Mouse (Mus musculus): ENCODE measurements at regions not wholly inside any gene's neighbourhood (a gene's known extent, or its start where the extent isn't known, plus 50 kb on each side); places are given as distances from the start of the nearest gene placed in this dataset.

DNA sequence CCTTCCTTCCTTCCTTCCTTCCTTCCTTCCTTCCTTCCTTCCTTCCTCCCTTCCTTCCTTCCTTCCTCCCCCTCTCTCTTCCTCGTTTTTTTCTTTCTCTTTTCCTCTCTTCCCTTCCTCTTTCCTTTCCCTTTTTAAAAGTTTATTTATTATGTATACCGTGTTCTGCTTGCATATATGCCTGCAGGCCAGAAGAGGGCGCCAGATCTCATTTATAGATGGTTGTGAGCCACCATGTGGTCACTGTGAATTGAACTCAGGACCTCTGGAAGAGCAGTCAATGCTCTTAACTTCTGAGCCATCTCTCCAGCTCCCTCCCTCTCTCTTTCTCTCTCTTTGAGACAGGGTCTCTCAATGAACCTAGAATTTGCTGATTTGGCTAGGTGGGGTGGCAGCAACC lies 157.2 kb upstream of the Mphosph6 start:
- Histone ChIP-seq H3K4me3 (no peak overlapping the region), H3K4me2 (no peak overlapping the region), H3K9me3 (no peaks in the 10 kb centered on the region), H3K27me3 (no peaks in the 10 kb centered on the region), H3K9ac (no peak overlapping the region), H3K4me1 (no peaks in the 10 kb centered on the region), H3K27ac (no peak overlapping the region), H3K36me3 (no peaks in the 10 kb centered on the region)
- WGBS: 35% methylated on average over 3 of the region's 3 CpGs
- ATAC-seq (ENCODE audit: borderline replicate concordance, extremely low read depth, low FRiP score, low TSS enrichment): no peak

DNA sequence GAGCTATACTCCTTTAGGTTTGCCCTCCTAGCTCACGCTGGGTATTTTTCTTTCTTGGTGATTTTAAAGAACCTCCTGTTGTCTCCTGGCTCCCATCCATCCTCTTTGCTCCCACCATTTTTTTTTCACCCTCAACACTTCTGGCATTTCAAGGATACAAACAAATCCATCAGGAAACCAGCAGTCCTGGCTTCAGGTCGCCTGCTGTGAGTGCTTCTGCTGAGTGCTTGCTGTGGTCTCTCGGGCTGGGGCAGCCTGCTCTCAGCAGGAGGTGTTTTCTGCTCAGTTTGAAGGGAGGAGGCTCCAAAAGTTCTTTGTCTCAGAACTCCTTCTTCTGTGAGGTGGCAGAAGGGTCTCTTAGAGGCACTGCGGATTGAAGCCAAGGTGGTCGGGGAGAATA lies 149.9 kb upstream of the Mphosph6 start:
- H3K4me3 ChIP-seq: no peak overlapping the region
- no peak for ATAC-seq (ENCODE audit: borderline replicate concordance, extremely low read depth, low FRiP score, low TSS enrichment)
- H3K36me3 ChIP-seq: no peaks in the 10 kb centered on the region
- WGBS: 21% methylated on average over 5 of the region's 5 CpGs
- H3K27me3 ChIP-seq: no peaks in the 10 kb centered on the region; the same call in 1 of the 2 replicates
- H3K9ac ChIP-seq: no peak overlapping the region
- no peak overlapping the region for H3K27ac ChIP-seq
- H3K4me1 ChIP-seq: no peaks in the 10 kb centered on the region
- no peaks in the 10 kb centered on the region for H3K9me3 ChIP-seq
- H3K4me2 ChIP-seq: no peak overlapping the region

DNA sequence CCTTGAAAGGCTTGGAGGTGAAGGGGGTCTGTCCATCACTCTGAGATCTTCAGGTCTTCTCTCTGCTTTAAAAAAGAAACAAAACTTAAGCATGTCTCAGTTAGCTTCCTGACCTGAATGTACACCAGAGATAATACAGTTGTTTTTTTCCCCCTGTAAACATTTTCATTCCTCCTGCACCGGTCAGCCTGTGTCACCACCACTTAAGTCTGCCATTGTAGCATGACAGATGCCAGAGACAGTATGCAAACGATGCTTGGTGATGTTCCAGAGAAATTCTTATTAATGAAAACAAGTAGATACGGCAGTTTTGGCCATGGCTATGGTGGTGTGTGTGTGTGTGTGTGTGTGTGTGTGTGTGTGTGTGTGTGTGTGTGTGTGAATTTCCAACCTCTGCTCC lies 144.8 kb upstream of the Mphosph6 start:
- WGBS: 49% methylated on average over 3 of the region's 3 CpGs
- H3K9ac ChIP-seq: no peak overlapping the region
- ATAC-seq (ENCODE audit: borderline replicate concordance, extremely low read depth, low FRiP score, low TSS enrichment): no peak

DNA sequence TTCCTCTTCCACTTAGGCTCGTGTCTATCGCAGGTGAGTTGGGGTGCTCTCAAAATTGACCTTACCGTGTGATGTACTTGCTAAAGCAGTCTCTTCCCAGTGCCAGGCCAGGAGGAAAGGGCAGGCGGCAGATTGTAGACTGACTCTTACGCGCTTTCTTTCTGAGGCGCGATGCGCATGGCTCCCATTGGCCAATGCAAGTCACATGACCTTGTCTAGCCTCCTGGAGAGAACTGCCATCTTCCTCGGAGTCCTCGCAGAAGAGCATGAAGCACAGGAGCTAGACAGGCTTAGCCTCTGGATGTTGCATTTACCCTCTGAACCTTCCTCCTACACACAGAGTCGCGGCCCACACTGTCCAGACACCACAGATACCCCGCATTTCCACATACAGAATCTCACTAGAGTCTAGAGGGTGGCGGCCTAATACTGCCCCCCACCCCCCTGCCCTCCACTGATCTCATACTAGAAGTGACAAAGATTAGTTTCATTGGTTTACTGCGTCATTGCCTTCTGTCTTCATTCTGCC lies 132.9 kb upstream of the Mphosph6 start:
- WGBS: 90% methylated on average over 16 of the region's 16 CpGs
- Histone ChIP-seq H3K27me3 (peaks cover 8% of the 10 kb centered on the region; the same call in 1 of the 2 replicates), H3K4me1 (no peaks in the 10 kb centered on the region), H3K4me3 (no peak overlapping the region), H3K9ac (no peak overlapping the region), H3K36me3 (no peaks in the 10 kb centered on the region), H3K4me2 (no peak overlapping the region), H3K27ac (no peak overlapping the region), H3K9me3 (no peaks in the 10 kb centered on the region)
- ATAC-seq (ENCODE audit: borderline replicate concordance, extremely low read depth, low FRiP score, low TSS enrichment): peak; percentile 68

More for the DNA sequence above, 144.8 kb upstream of the Mphosph6 start:
- Histone ChIP-seq H3K4me1 (no peaks in the 10 kb centered on the region), H3K4me3 (no peak overlapping the region), H3K27me3 (no peaks in the 10 kb centered on the region), H3K36me3 (no peaks in the 10 kb centered on the region), H3K4me2 (no peak overlapping the region), H3K9me3 (no peaks in the 10 kb centered on the region), H3K27ac (no peak overlapping the region)

DNA sequence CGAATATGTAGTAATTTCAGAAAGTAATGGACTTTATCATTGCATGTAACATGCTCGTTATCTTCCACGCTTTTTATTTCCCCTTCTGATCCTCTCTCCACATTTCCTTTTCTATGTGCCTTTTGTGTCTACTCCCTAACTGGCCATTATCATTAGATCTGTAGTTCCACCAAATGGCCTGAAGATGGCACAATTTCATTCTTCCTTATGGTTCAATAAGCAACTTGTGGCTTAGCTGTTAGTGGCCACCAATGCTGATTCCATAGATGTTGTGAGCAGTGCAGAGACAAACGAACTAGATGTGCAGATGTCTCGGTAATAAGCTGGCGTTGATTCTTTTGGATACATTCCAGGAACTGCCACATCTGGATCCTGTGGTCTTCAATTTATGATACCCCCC lies 128.9 kb upstream of the Mphosph6 start:
- ATAC-seq (ENCODE audit: borderline replicate concordance, extremely low read depth, low FRiP score, low TSS enrichment): no peak
- WGBS: 46% methylated on average over 6 of the region's 6 CpGs
- H3K27me3 ChIP-seq: no peaks in the 10 kb centered on the region
- H3K4me2 ChIP-seq: no peak overlapping the region
- H3K4me1 ChIP-seq: no peaks in the 10 kb centered on the region
- H3K9ac ChIP-seq: no peak overlapping the region
- no peaks in the 10 kb centered on the region for H3K36me3 ChIP-seq
- H3K27ac ChIP-seq: no peak overlapping the region
- H3K4me3 ChIP-seq: no peak overlapping the region
- no peaks in the 10 kb centered on the region for H3K9me3 ChIP-seq

DNA sequence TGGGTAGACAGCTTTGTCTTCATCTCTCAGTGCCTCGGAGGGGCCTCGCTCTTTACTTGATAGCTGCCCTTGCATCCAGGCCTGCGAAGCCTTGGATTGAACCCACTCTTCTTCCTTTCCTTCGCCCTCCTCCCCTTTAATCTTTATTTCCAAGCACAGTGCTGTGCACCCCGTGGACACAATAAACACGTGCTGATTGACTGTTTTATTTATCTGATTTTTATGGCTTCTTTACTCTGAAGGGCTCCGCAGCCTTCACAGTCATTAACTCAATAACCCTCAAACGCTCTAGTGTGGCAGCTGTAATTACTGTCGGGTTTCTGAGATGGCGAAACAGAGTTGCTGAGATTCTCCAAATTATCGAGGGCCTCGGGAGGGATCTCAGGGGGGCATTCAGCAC lies 127.9 kb upstream of the Mphosph6 start:
- 68% methylated on average over 12 of the region's 12 CpGs for WGBS
- Histone ChIP-seq H3K4me3 (no peak overlapping the region), H3K27ac (no peak overlapping the region), H3K4me2 (no peak overlapping the region), H3K9me3 (no peaks in the 10 kb centered on the region), H3K9ac (no peak overlapping the region), H3K27me3 (no peaks in the 10 kb centered on the region), H3K36me3 (no peaks in the 10 kb centered on the region), H3K4me1 (no peaks in the 10 kb centered on the region)
- ATAC-seq (ENCODE audit: borderline replicate concordance, extremely low read depth, low FRiP score, low TSS enrichment): no peak

DNA sequence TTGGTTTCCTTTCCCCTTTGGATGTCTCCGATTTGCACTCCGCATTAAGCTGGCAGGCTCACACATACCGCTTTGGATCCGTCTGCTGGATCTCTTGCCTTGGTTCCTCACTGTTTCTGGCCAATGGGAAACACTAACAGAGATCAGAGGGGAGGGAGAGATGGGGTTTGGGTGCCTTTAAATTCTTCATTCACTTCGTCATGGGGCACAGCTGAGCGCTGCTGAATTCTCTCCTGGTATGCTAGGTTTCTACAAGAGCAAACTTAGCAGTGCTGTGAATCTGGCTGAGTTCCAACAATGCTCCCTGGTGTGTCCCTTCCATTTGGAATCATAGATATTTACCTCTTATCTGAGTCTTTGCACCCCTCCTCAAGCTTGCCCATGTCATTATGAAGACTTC lies 121.6 kb upstream of the Mphosph6 start:
- H3K27me3 ChIP-seq: no peaks in the 10 kb centered on the region
- no peak for ATAC-seq (ENCODE audit: borderline replicate concordance, extremely low read depth, low FRiP score, low TSS enrichment)
- H3K4me3 ChIP-seq: no peak overlapping the region
- H3K36me3 ChIP-seq: no peaks in the 10 kb centered on the region
- no peak overlapping the region for H3K27ac ChIP-seq
- H3K9me3 ChIP-seq: no peaks in the 10 kb centered on the region
- H3K9ac ChIP-seq: no peak overlapping the region
- WGBS: 56% methylated on average over 6 of the region's 6 CpGs
- no peaks in the 10 kb centered on the region for H3K4me1 ChIP-seq
- no peak overlapping the region for H3K4me2 ChIP-seq

DNA sequence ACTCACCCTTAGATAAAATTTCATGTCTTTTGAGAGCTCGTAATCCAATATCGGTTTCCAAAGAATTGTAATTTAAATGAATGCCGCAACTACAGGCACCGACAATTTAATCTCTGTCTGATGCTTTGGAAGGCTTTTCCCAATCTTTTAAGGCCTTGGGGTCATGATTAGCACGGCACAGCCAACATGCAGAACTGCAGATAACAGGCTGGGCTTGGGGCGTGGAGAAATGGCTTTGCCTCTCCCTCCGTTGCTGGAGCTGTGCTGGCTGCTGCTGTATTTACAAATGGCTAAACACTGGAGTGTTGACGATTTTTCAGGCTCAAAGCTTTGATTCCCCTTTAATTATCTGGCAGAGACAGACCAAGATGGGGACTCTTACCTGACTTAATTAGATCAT lies 101.3 kb upstream of the Mphosph6 start:
- no peak overlapping the region for H3K4me2 ChIP-seq
- H3K36me3 ChIP-seq: no peaks in the 10 kb centered on the region
- ATAC-seq (ENCODE audit: borderline replicate concordance, extremely low read depth, low FRiP score, low TSS enrichment): no peak
- H3K4me1 ChIP-seq: no peaks in the 10 kb centered on the region
- WGBS: 54% methylated on average over 8 of the region's 8 CpGs
- H3K27me3 ChIP-seq: no peaks in the 10 kb centered on the region
- no peaks in the 10 kb centered on the region for H3K9me3 ChIP-seq
- no peak overlapping the region for H3K9ac ChIP-seq
- H3K27ac ChIP-seq: no peak overlapping the region
- no peak overlapping the region for H3K4me3 ChIP-seq

DNA sequence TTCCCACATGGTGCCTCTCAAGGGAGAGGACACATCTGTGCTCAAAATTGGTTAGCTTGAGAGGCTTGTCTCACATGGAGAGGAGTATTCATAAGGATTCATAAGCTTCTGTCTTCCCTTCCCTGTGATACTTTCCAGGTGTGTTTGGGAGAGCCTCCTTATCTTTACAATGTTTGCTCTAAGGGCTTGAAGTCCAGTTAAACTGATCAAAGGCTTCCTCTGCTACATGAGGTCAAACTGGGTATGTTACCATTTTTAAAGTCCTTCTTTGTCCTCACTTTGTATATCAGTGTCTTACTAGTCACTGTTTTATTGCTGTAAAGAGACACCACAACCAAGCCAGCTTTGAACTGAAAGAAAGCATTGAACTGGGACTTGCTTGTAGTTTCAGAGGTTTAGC lies 98.1 kb upstream of the Mphosph6 start:
- Histone ChIP-seq H3K9me3 (no peaks in the 10 kb centered on the region), H3K27ac (no peak overlapping the region), H3K4me2 (no peak overlapping the region), H3K4me1 (no peaks in the 10 kb centered on the region), H3K4me3 (no peak overlapping the region), H3K27me3 (no peaks in the 10 kb centered on the region), H3K9ac (no peak overlapping the region), H3K36me3 (no peaks in the 10 kb centered on the region)
- ATAC-seq (ENCODE audit: borderline replicate concordance, extremely low read depth, low FRiP score, low TSS enrichment): no peak

DNA sequence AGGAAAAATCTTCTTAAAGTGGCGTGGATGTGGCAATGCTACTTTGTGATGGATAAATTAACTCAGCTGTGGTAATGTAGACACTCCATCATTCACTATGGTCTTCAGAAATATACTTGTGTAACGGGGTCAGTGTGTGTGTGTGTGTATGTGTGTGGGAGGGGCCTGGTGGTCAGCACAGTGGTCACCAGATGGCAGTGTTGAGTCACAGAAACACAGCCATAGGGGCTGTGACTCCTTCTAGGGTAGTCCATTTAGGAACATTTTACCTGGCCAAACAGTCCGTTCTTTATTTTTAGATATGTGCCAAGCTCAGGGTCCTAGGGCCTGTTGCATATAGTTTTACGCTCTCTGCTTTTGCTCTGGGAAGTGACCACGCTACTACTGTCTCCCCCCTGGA lies 96.3 kb upstream of the Mphosph6 start:
- Histone ChIP-seq H3K9ac (no peak overlapping the region), H3K4me1 (no peaks in the 10 kb centered on the region), H3K4me2 (no peak overlapping the region), H3K36me3 (no peaks in the 10 kb centered on the region), H3K9me3 (no peaks in the 10 kb centered on the region), H3K4me3 (no peak overlapping the region), H3K27me3 (no peaks in the 10 kb centered on the region), H3K27ac (no peak overlapping the region)
- WGBS: 62% methylated on average over 5 of the region's 5 CpGs
- ATAC-seq (ENCODE audit: borderline replicate concordance, extremely low read depth, low FRiP score, low TSS enrichment): no peak

DNA sequence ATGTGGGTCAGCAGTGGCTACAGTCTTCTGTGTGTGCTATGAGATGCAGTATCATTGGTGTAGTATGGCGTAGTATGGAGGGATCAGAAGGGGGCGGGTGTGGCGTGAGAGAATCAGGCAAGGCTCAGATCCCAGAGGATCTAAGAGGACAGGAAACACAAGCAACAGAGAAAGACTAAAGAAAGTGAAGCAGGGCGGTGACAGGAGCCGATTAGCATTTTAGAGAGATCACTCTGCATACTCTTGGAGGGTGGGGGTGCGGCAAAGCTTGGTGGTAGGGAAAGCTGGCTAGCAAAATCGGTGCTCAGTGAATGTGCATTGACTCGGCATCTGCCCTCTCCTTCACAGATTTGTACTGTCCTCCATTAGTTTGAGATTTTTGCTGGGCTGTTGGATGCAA lies 93.1 kb upstream of the Mphosph6 start:
- 41% methylated on average over 8 of the region's 8 CpGs for WGBS
- no peaks in the 10 kb centered on the region for H3K9me3 ChIP-seq
- no peak overlapping the region for H3K27ac ChIP-seq
- no peak for ATAC-seq (ENCODE audit: borderline replicate concordance, extremely low read depth, low FRiP score, low TSS enrichment)
- no peak overlapping the region for H3K4me2 ChIP-seq
- no peak overlapping the region for H3K4me3 ChIP-seq
- no peaks in the 10 kb centered on the region for H3K36me3 ChIP-seq
- H3K27me3 ChIP-seq: no peaks in the 10 kb centered on the region
- no peak overlapping the region for H3K9ac ChIP-seq
- no peaks in the 10 kb centered on the region for H3K4me1 ChIP-seq

DNA sequence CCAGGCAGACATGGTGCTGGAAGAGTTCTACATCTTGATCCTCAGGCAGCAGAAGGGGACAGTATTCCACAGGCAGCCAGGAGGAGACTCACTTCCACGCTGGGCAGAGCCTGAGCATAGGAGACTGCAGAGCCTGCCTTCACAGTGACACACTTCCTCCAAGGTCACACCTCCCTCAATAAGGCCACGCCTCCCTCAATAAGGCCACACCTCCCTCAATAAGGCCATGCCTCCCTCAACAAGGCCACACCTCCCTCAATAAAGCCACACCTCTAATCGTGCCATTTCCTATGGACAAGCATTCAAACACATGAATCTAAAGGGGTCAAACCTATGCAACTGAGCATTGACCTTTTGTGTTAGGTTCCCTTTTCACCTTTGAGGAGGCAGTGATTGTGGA lies 88.5 kb upstream of the Mphosph6 start:
- H3K27ac ChIP-seq: no peak overlapping the region
- no peak overlapping the region for H3K9ac ChIP-seq
- H3K27me3 ChIP-seq: no peaks in the 10 kb centered on the region
- H3K36me3 ChIP-seq: no peaks in the 10 kb centered on the region
- H3K4me2 ChIP-seq: no peak overlapping the region
- H3K4me3 ChIP-seq: no peak overlapping the region
- H3K9me3 ChIP-seq: no peaks in the 10 kb centered on the region
- ATAC-seq (ENCODE audit: borderline replicate concordance, extremely low read depth, low FRiP score, low TSS enrichment): no peak
- no peaks in the 10 kb centered on the region for H3K4me1 ChIP-seq
- 67% methylated on average over 3 of the region's 3 CpGs for WGBS

DNA sequence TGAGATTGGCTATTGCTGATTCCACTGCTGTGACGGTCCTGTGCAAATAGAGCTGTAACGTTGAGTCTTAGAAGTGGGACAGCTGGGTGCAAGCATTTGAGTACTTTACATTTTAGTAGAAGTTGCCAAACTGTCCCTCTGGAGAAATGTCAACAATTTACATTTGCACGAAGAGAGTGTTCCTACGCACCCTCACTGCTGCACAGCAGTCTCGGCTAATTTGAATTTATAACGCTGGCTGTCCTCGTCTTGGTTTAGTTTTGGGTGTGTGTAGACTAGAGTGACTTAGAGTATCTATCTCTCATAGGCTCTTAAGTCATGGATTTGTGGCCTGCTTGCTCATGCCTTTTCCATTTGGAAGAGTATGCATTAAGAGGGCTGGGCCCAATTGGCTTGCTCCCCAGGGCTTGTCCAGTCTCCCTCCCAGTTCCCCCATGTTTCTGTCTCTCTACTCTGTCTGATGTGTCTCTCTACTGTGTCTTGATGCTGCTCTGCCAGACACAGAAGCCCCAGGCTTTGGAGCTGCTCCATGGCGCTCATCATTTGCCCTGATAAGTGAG lies 79.8 kb upstream of the Mphosph6 start:
- H3K36me3 ChIP-seq: no peaks in the 10 kb centered on the region
- no peak overlapping the region for H3K9ac ChIP-seq
- no peak overlapping the region for H3K4me2 ChIP-seq
- ATAC-seq (ENCODE audit: borderline replicate concordance, extremely low read depth, low FRiP score, low TSS enrichment): 0 out of 2 replicates have a peak, but pooled peaks have one; percentile 27
- H3K9me3 ChIP-seq: no peaks in the 10 kb centered on the region
- no peak overlapping the region for H3K27ac ChIP-seq
- H3K4me3 ChIP-seq: no peak overlapping the region
- 53% methylated on average over 8 of the region's 8 CpGs for WGBS
- no peaks in the 10 kb centered on the region for H3K27me3 ChIP-seq
- no peaks in the 10 kb centered on the region for H3K4me1 ChIP-seq
